Mouse (Mus musculus): ENCODE results near the gene Fxn. TPM values are rescaled to one million over a fixed set of nuclear protein-coding genes. Genes with fewer than 3 reads are reported as not detected.
"Not testable (repeated sequence)": the region's sequence is repeated elsewhere in the genome, so short reads cannot be mapped to it uniquely, and the experiment has no call there.

The Fxn gene
- polyA plus RNA-seq, 1 experiment from 2014 or later = 39.3 TPM

DNA sequence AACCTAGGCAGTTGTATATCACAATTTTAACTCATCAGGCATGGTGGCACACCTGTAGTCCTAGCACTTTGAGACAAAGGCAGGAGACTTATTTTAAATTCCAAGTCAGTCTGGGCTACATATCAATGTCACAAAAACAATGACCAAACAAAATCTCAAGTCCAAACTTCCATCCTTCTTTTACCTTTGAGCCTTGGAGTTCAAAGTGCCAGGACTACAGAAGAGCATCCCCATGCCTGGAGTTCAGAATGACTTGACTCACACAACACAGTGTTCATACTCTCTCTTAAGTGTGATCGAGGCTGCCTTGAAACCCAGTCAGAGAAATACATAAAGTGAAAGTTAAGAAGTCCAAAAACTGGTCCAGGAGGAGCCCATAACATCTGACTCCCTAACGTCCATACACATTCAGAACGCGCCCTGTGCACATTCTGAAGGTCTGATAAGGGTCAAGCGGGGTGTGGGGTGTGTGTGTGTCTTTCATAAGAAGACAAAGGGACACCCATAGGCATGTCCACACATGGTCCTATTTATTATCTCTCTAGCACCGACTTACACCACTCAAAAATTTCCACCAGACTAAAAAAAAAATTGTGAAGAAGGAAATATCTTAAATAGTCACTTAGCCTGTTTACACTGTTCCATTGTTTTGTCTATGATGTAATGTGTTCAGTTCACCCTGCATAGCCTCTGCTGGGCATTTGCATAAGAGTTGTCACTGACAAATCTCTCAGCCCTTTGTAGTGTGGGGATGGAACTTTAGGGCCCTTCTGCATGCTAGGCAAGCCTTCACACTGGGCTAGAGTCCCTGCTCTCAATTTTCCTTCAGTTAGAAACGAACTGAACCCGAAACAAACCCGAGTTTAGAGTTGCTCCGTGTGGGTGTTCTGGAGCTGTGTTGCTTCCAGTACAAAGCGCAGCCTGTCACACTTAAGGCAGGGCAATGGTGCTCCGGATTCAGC, 20.7 kb downstream of the Fxn start:
- 71% methylated on average over 12 of the region's 12 CpGs for WGBS
- no peaks in the 10 kb centered on the region for H3K27me3 ChIP-seq (replicated peaks)
- H3K27ac ChIP-seq = 0 out of 2 replicates have a peak overlapping the region, but pooled peaks have one; percentile 40
- H3K4me3 ChIP-seq (replicated peaks) = no peak overlapping the region
- H3K4me1 ChIP-seq = no peaks in the 10 kb centered on the region
- 0 out of 2 replicates have a peak, but pooled peaks cover 5% of the 10 kb centered on the region for H3K36me3 ChIP-seq
- no peak overlapping the region for H3K4me2 ChIP-seq
- ATAC-seq (ENCODE audit: insufficient read depth, low FRiP score, low read depth) = no peak
- H3K9ac ChIP-seq = no peak overlapping the region
- no peaks in the 10 kb centered on the region for H3K9me3 ChIP-seq

- no peak overlapping the region for H3K9ac ChIP-seq
- peak; percentile 27; the same call in 1 of the 2 replicates for ATAC-seq (ENCODE audit: insufficient read depth, low FRiP score, low read depth)
- H3K27me3 ChIP-seq (replicated peaks) = no peaks in the 10 kb centered on the region
- peaks cover 5% of the 10 kb centered on the region; the same call in 1 of the 2 replicates for H3K4me1 ChIP-seq
- no peaks in the 10 kb centered on the region for H3K36me3 ChIP-seq
- no peaks in the 10 kb centered on the region for H3K9me3 ChIP-seq
- no peak overlapping the region for H3K4me3 ChIP-seq (replicated peaks)
- H3K4me2 ChIP-seq = no peak overlapping the region
- WGBS = 44% methylated on average over 5 of the region's 5 CpGs
- H3K27ac ChIP-seq = peak overlapping the region; percentile 44; the same call in 1 of the 2 replicates
Observed at GRCm38 (mm10) chr19:24258368-24258767, 22.0 kb downstream of the Fxn start.

- Histone ChIP-seq H3K27ac (peak overlapping the region; percentile 44; the same call in 1 of the 2 replicates), H3K9ac (no peak overlapping the region), H3K4me1 (peaks cover 5% of the 10 kb centered on the region; the same call in 1 of the 2 replicates), H3K27me3 (replicated peaks) (no peaks in the 10 kb centered on the region), H3K4me3 (replicated peaks) (no peak overlapping the region), H3K4me2 (no peak overlapping the region), H3K36me3 (no peaks in the 10 kb centered on the region), H3K9me3 (no peaks in the 10 kb centered on the region)
- 74% methylated on average over 6 of the region's 6 CpGs for WGBS
- no peak for ATAC-seq (ENCODE audit: insufficient read depth, low FRiP score, low read depth)
Observed at GRCm38 (mm10) chr19:24257962-24258361, 22.4 kb downstream of the Fxn start.

DNA sequence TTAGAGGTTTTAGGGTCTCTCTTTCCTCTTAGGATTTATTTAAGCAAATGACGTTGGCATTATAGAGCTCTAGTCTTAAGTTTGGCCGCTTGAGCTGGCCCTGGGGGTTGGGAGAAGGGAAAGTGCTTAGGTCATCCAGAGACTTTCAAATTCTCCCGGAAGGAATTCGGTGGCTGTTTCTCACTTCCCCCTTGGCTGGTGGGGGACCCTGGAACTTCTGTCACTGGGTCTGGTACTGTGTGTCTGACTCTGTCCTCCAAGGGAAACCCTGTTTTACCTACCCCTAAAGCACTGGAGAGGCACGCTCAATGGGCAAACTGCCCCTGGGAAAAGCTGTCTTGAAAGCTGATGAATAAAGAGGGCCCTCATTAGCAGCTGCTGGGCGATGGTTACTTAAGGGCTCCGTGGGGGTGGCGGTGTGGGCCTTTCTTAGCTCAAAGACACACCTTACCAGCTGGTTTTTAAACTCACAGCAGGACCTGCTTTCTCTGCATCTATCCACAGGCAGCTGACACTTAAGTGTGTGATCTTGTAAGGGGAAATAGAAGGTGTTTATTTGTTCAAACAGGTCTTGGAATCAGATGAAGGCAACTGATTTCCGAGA, 26.6 kb downstream of the Fxn start:
- Histone ChIP-seq H3K9me3 (no peaks in the 10 kb centered on the region), H3K9ac (no peak overlapping the region), H3K27me3 (replicated peaks) (no peaks in the 10 kb centered on the region), H3K4me3 (replicated peaks) (no peak overlapping the region), H3K36me3 (no peaks in the 10 kb centered on the region), H3K4me1 (peaks cover 9% of the 10 kb centered on the region; the same call in 1 of the 2 replicates), H3K4me2 (no peak overlapping the region), H3K27ac (no peak overlapping the region)
- 21% methylated on average over 9 of the region's 9 CpGs for WGBS
- no peak for ATAC-seq (ENCODE audit: insufficient read depth, low FRiP score, low read depth)

DNA sequence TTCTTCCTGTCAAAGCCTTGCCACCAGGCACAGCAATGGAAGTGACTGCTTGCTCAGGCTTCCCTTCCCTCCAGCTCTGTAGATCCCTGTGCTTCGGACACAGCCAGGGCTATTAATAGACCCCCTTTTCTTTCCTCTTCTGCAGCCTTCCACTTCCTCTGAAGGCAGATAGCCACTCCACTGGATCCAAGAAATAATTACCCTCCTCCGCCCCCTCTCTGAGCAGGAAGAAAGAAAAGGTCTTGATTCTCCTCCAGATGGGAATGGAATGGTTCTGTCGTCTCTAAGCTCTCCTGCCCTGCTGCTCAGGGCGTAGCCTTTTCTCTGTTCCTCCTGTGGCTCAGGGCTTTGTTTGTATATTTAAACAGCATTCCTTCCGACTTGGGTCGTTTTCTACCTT, 28.5 kb downstream of the Fxn start:
- 8% methylated on average over 6 of the region's 6 CpGs for WGBS
- H3K9ac ChIP-seq = no peak overlapping the region

GRCm38 (mm10) chr19:24243340-24243739, 37.1 kb downstream of the Fxn start:
- H3K4me3 ChIP-seq (replicated peaks) = no peak overlapping the region
- no peaks in the 10 kb centered on the region for H3K27me3 ChIP-seq (replicated peaks)
- H3K9me3 ChIP-seq = no peaks in the 10 kb centered on the region
- ATAC-seq (ENCODE audit: insufficient read depth, low FRiP score, low read depth) = no peak
- H3K27ac ChIP-seq = no peak overlapping the region
- H3K4me1 ChIP-seq = 0 out of 2 replicates have a peak, but pooled peaks cover 8% of the 10 kb centered on the region
- H3K36me3 ChIP-seq = no peaks in the 10 kb centered on the region
- WGBS = 80% methylated on average over 6 of the region's 6 CpGs
- H3K4me2 ChIP-seq = no peak overlapping the region
- H3K9ac ChIP-seq = no peak overlapping the region

More for the DNA sequence above, 28.5 kb downstream of the Fxn start:
- Histone ChIP-seq H3K4me3 (replicated peaks) (no peak overlapping the region), H3K27me3 (replicated peaks) (no peaks in the 10 kb centered on the region), H3K27ac (peak overlapping the region; percentile 49; the same call in 1 of the 2 replicates), H3K4me1 (peaks cover 9% of the 10 kb centered on the region; the same call in 1 of the 2 replicates), H3K36me3 (no peaks in the 10 kb centered on the region), H3K4me2 (peak overlapping the region; percentile 16; the same call in 1 of the 2 replicates), H3K9me3 (no peaks in the 10 kb centered on the region)
- ATAC-seq (ENCODE audit: insufficient read depth, low FRiP score, low read depth) = peak; percentile 72; the same call in 1 of the 2 replicates

GRCm38 (mm10) chr19:24241799-24242546, 38.4 kb downstream of the Fxn start:
- no peak overlapping the region for H3K9ac ChIP-seq
- 21% methylated on average over 14 of the region's 14 CpGs for WGBS
- H3K4me1 ChIP-seq = 0 out of 2 replicates have a peak, but pooled peaks cover 8% of the 10 kb centered on the region
- H3K36me3 ChIP-seq = no peaks in the 10 kb centered on the region
- peak; percentile 56; the same call in 1 of the 2 replicates for ATAC-seq (ENCODE audit: insufficient read depth, low FRiP score, low read depth)
- H3K27ac ChIP-seq = no peak overlapping the region
- H3K27me3 ChIP-seq (replicated peaks) = no peaks in the 10 kb centered on the region
- H3K4me2 ChIP-seq = no peak overlapping the region
- H3K9me3 ChIP-seq = no peaks in the 10 kb centered on the region
- H3K4me3 ChIP-seq (replicated peaks) = no peak overlapping the region

DNA sequence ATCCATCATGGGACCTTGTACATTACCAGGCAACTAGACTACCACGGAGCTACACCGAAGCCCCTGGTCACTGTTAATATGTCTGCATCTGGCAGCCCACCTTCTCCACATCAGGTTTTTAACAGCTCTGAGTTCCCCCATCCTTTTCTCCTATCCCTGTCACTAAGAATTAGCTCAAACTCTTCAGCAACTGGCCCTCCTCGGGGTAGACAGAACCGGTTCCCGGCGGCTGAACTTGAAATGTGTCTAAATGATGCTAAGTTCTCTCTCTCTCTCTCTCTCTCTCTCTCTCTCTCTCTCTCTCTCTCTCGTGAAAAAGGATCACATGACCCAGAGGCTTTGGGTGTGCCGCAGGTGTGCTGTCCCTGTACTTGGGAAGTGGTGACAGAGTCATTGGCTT, 39.1 kb downstream of the Fxn start:
- no peak overlapping the region for H3K9ac ChIP-seq
- no peak for ATAC-seq (ENCODE audit: insufficient read depth, low FRiP score, low read depth)
- no peaks in the 10 kb centered on the region for H3K9me3 ChIP-seq
- H3K36me3 ChIP-seq = no peaks in the 10 kb centered on the region
- H3K4me1 ChIP-seq = 0 out of 2 replicates have a peak, but pooled peaks cover 8% of the 10 kb centered on the region
- H3K27ac ChIP-seq = no peak overlapping the region
- H3K27me3 ChIP-seq (replicated peaks) = no peaks in the 10 kb centered on the region
- no peak overlapping the region for H3K4me3 ChIP-seq (replicated peaks)
- 69% methylated on average over 8 of the region's 8 CpGs for WGBS
- no peak overlapping the region for H3K4me2 ChIP-seq

- 69% methylated on average over 4 of the region's 4 CpGs for WGBS
- H3K9ac ChIP-seq = no peak overlapping the region
- H3K4me2 ChIP-seq = no peak overlapping the region
- H3K9me3 ChIP-seq = no peaks in the 10 kb centered on the region
- no peak overlapping the region for H3K27ac ChIP-seq
- no peaks in the 10 kb centered on the region for H3K27me3 ChIP-seq (replicated peaks)
- H3K4me3 ChIP-seq (replicated peaks) = no peak overlapping the region
- H3K36me3 ChIP-seq = no peaks in the 10 kb centered on the region
- no peak for ATAC-seq (ENCODE audit: insufficient read depth, low FRiP score, low read depth)
- H3K4me1 ChIP-seq = 0 out of 2 replicates have a peak, but pooled peaks cover 8% of the 10 kb centered on the region
Observed at GRCm38 (mm10) chr19:24238011-24238410, 42.4 kb downstream of the Fxn start.

GRCm38 (mm10) chr19:24232356-24232755, 48.0 kb downstream of the Fxn start:
- H3K36me3 ChIP-seq; H3K4me3 ChIP-seq (replicated peaks); H3K9ac ChIP-seq; H3K27me3 ChIP-seq (replicated peaks); H3K4me2 ChIP-seq; H3K27ac ChIP-seq; H3K9me3 ChIP-seq; ATAC-seq (ENCODE audit: insufficient read depth, low FRiP score, low read depth); H3K4me1 ChIP-seq: not testable (repeated sequence)
- WGBS = 92% methylated on average over 1 of the region's 1 CpGs

DNA sequence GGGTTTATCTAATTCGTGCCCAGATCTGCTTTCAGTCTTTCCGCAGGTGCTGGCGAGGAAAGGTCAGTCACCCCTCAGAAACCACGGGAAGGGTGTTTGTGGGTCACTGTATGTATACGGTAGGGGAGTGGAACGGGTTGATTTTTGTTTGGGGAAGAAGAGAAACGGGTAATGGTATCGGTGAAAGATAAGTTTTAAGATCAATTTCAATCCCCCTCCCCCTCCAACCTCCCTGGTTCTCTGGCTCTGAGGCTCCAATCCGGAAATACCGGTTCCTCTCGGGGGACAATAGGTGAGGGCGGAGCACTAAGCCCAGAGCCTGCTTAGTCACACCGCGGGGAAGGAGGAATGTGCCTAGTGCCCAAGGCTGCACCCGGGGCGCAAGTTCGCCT, 55.1 kb downstream of the Fxn start:
- ATAC-seq (ENCODE audit: insufficient read depth, low FRiP score, low read depth) = peak; percentile 84
- Histone ChIP-seq H3K9me3 (no peaks in the 10 kb centered on the region), H3K36me3 (no peaks in the 10 kb centered on the region), H3K4me1 (peaks cover 12% of the 10 kb centered on the region; the same call in 1 of the 2 replicates), H3K4me2 (peak overlapping the region; percentile 87), H3K27me3 (replicated peaks) (0 out of 2 replicates have a peak, but pooled peaks cover 3% of the 10 kb centered on the region), H3K27ac (peak overlapping the region; percentile 97), H3K9ac (no peak overlapping the region), H3K4me3 (replicated peaks) (peak overlapping the region; percentile 61)
- 2% methylated on average over 17 of the region's 17 CpGs for WGBS
